Mouse (Mus musculus) embryonic stem cell, embryonic (primary cell): ENCODE data around the gene Tubgcp4.
"Not testable (repeated sequence)": the region's sequence is repeated elsewhere in the genome, so short reads cannot be mapped to it uniquely, and the experiment has no call there.

ENCODE experiments used
- CTCF ChIA-PET, 4 experiments: fragments of 300-600 bp in 2 of 4; fragments of 350-600 bp in 2 of 4; sonication (Branson Sonifier 250); formaldehyde crosslinking; loops; one replicate each; lab custom pipeline; 2022; ENCODE audit warnings: inconsistent platforms in 2 of 4; lab: Charles Lee
- POLR2A ChIA-PET, 4 experiments: fragments of 300-600 bp in 2 of 4; fragments of 350-600 bp in 2 of 4; sonication (Branson Sonifier 250); formaldehyde crosslinking; loops; one replicate each; lab custom pipeline; 2022; ENCODE audit warnings: antibody characterized with exemption in 4 of 4, inconsistent platforms in 1 of 4; lab: Charles Lee

Tubgcp4 gene

GRCm38 (mm10) chr2:121170481-121170971 lies at the start of gene Tubgcp4:
Tubgcp4 (plus strand) TSS chr2:121170654.
- POLR2A ChIA-PET, result interaction anchor here in 3 of 4 experiments (0.6 to 3.5 kb wide), 35 partner anchors 9 to 786 kb away, joined by 3 to 45 read pairs (median 4); partner anchors contain the start of genes Adal (in 3 of the 3), Catsper2 (in 3 of the 3), Lcmt2 (in 3 of the 3) and Pdia3 (in 3 of the 3)
- CTCF ChIA-PET, result interaction anchor here in 2 of 4 experiments (0.8 to 1.6 kb wide), 6 partner anchors 31 to 264 kb away, joined by 3 to 10 read pairs (median 4); partner anchors contain the start of genes Adal (in 1 of the 2) and Lcmt2 (in 1 of the 2)

GRCm38 (mm10) chr2:121126302-121126701 lies 44.2 kb upstream of the Tubgcp4 start:
- CTCF ChIA-PET, POLR2A ChIA-PET: not testable (repeated sequence)

GRCm38 (mm10) chr2:121127536-121127935 lies 42.9 kb upstream of the Tubgcp4 start:
- ChIA-PET POLR2A (interaction anchor here in 2 of 4 experiments (0.8 to 2.0 kb wide), 3 partner anchors 12 to 13 kb away, joined by 3 to 14 read pairs (median 4); partner anchors contain the start of genes Adal (in 2 of the 2) and Lcmt2 (in 2 of the 2)), CTCF (interaction anchor here in 1 of 4 experiments (1.1 kb wide), 1 partner anchor 10 kb away, joined by 3 read pairs; no protein-coding TSS in a partner anchor)

GRCm38 (mm10) chr2:121128865-121129620 lies 41.4 kb upstream of the Tubgcp4 start:
- ChIA-PET POLR2A (interaction anchor here in 2 of 4 experiments (0.6 to 2.0 kb wide), 4 partner anchors 10 to 20 kb away, joined by 3 to 14 read pairs (median 6); partner anchors contain the start of genes Adal (in 2 of the 2) and Lcmt2 (in 2 of the 2)), CTCF (no interaction called here)

- ChIA-PET POLR2A (interaction anchor here in 1 of 4 experiments (0.7 kb wide), 1 partner anchor 1655 kb away, joined by 4 read pairs; no protein-coding TSS in a partner anchor), CTCF (interaction anchor here in 1 of 4 experiments (0.7 kb wide), 1 partner anchor 56 kb away, joined by 7 read pairs; no protein-coding TSS in a partner anchor)
Observed at GRCm38 (mm10) chr2:121132822-121133221, 37.6 kb upstream of the Tubgcp4 start.

GRCm38 (mm10) chr2:121137371-121137770 lies 33.1 kb upstream of the Tubgcp4 start:
- ChIA-PET CTCF (interaction anchor here in 2 of 4 experiments (0.5 to 1.6 kb wide), 3 partner anchors 10 to 604 kb away, joined by 3 to 7 read pairs (median 3); no protein-coding TSS in a partner anchor), POLR2A (interaction anchor here in 2 of 4 experiments (0.6 to 2.1 kb wide), 8 partner anchors 15 to 1089 kb away, joined by 3 to 7 read pairs (median 4); partner anchors contain the start of genes Catsper2 (in 1 of the 2), Pdia3 (in 1 of the 2), Serf2 (in 1 of the 2) and Tubgcp4 (in 1 of the 2))

- POLR2A ChIA-PET, result interaction anchor here in 3 of 4 experiments (0.5 to 3.0 kb wide), 78 partner anchors 8 to 985 kb away, joined by 3 to 45 read pairs (median 5); partner anchors contain the start of genes Tubgcp4 (in 3 of the 3), Zscan29 (in 3 of the 3), Catsper2 (in 2 of the 3) and Ccndbp1 (in 2 of the 3)
- CTCF ChIA-PET, result interaction anchor here in 1 of 4 experiments (1.0 kb wide), 1 partner anchor 32 kb away, joined by 4 read pairs; the partner anchor contains the start of genes Tubgcp4 and Zscan29
Observed at GRCm38 (mm10) chr2:121139266-121140017, 31.0 kb upstream of the Tubgcp4 start.

GRCm38 (mm10) chr2:121140018-121140882 lies 30.2 kb upstream of the Tubgcp4 start, which contains the start of the genes Adal and Lcmt2:
Adal (plus strand) TSS chr2:121140428.
Lcmt2 (minus strand) TSS chr2:121140653.
- CTCF ChIA-PET, result interaction anchor here in 2 of 4 experiments (0.6 to 1.2 kb wide), 9 partner anchors 31 to 786 kb away, joined by 3 to 10 read pairs (median 4); partner anchors contain the start of genes Serf2 (in 1 of the 2), Tubgcp4 (in 1 of the 2) and Zscan29 (in 1 of the 2)
- POLR2A ChIA-PET, result interaction anchor here (0.5 to 3.0 kb wide), 159 partner anchors 9 to 1379 kb away, joined by 3 to 45 read pairs (median 4); partner anchors contain the start of genes Catsper2 (in 3 of the 4), Pdia3 (in 3 of the 4), Serf2 (in 3 of the 4) and Tubgcp4 (in 3 of the 4)

- ChIA-PET POLR2A (interaction anchor here in 3 of 4 experiments (0.5 to 3.0 kb wide), 86 partner anchors 9 to 1090 kb away, joined by 3 to 45 read pairs (median 4); partner anchors contain the start of genes Catsper2 (in 3 of the 3), Pdia3 (in 3 of the 3), Ccndbp1 (in 2 of the 3) and Tubgcp4 (in 2 of the 3)), CTCF (interaction anchor here in 3 of 4 experiments (0.6 to 1.2 kb wide), 7 partner anchors 53 to 1385 kb away, joined by 3 to 8 read pairs (median 5); partner anchors contain the start of gene Serf2 (in 1 of the 3))
Observed at GRCm38 (mm10) chr2:121141216-121142035, 29.0 kb upstream of the Tubgcp4 start.

GRCm38 (mm10) chr2:121142415-121142814 lies 28.0 kb upstream of the Tubgcp4 start:
- POLR2A ChIA-PET, result interaction anchor here in 2 of 4 experiments (0.7 to 1.7 kb wide), 3 partner anchors 10 to 24 kb away, joined by 3 to 4 read pairs (median 3); no protein-coding TSS in a partner anchor
- CTCF ChIA-PET, result interaction anchor here in 2 of 4 experiments (0.6 to 0.7 kb wide), 2 partner anchors 54 to 1386 kb away, joined by 3 to 6 read pairs; no protein-coding TSS in a partner anchor

GRCm38 (mm10) chr2:121149679-121150078 lies 20.8 kb upstream of the Tubgcp4 start:
- CTCF ChIA-PET, result no interaction called here
- POLR2A ChIA-PET, result interaction anchor here in 2 of 4 experiments (1.0 to 2.3 kb wide), 5 partner anchors 9 to 18 kb away, joined by 3 to 15 read pairs (median 5); partner anchors contain the start of genes Adal (in 2 of the 2) and Lcmt2 (in 2 of the 2)

- ChIA-PET POLR2A (interaction anchor here in 2 of 4 experiments (1.1 to 1.4 kb wide), 4 partner anchors 13 to 244 kb away, joined by 4 to 7 read pairs (median 5); partner anchors contain the start of genes Adal (in 2 of the 2), Lcmt2 (in 2 of the 2), Tubgcp4 (in 1 of the 2) and Zscan29 (in 1 of the 2)), CTCF (interaction anchor here in 1 of 4 experiments (0.5 to 1.0 kb wide), 2 partner anchors 244 to 602 kb away, joined by 3 to 4 read pairs; no protein-coding TSS in a partner anchor)
Observed at GRCm38 (mm10) chr2:121153100-121153499, 17.4 kb upstream of the Tubgcp4 start.

- POLR2A ChIA-PET, result interaction anchor here in 2 of 4 experiments (0.6 to 3.5 kb wide), 3 partner anchors 29 to 276 kb away, joined by 3 to 45 read pairs (median 28); partner anchors contain the start of genes Adal (in 2 of the 2) and Lcmt2 (in 2 of the 2)
- CTCF ChIA-PET, result no interaction called here
Observed at GRCm38 (mm10) chr2:121169173-121169572, 1.3 kb upstream of the Tubgcp4 start.

- POLR2A ChIA-PET, result interaction anchor here in 3 of 4 experiments (0.6 to 3.5 kb wide), 19 partner anchors 8 to 786 kb away, joined by 3 to 45 read pairs (median 5); partner anchors contain the start of genes Adal (in 3 of the 3), Lcmt2 (in 3 of the 3), Ubr1 (in 2 of the 3) and Catsper2 (in 1 of the 3)
- CTCF ChIA-PET, result interaction anchor here in 2 of 4 experiments (1.0 to 1.6 kb wide), 3 partner anchors 227 to 265 kb away, joined by 3 to 10 read pairs (median 4); no protein-coding TSS in a partner anchor
Observed at GRCm38 (mm10) chr2:121169902-121170301, 552 bp upstream of the Tubgcp4 start.
